Mouse (Mus musculus) left cerebral cortex, adult 8-10 months (tissue): ENCODE results near the gene B3gnt4. TPM values are rescaled to one million over a fixed set of nuclear protein-coding genes. Genes with fewer than 3 reads are reported as not detected.

ENCODE experiments used
- DNase-seq, 2 experiments: peaks; one replicate each; pipeline ENCODE4 v3.0.0; 2022; ENCODE audit warnings: low spot score in 2 of 2
- microRNA-seq, 2 experiments: library from miRNA; unstranded; fragments of <30 nt; microRNA quantifications; one replicate each; pipeline ENCODE4 v1.2.0; 2022
- total RNA-seq, 4 experiments: library from RNA; stranded (reverse); gene quantifications; 2 replicates each; pipeline ENCODE4 v1.2.4; 2022

B3gnt4 gene
- total RNA-seq, 4 experiments from 2014 or later, result 1.1 to 1.6 (median 1.4) TPM

DNA sequence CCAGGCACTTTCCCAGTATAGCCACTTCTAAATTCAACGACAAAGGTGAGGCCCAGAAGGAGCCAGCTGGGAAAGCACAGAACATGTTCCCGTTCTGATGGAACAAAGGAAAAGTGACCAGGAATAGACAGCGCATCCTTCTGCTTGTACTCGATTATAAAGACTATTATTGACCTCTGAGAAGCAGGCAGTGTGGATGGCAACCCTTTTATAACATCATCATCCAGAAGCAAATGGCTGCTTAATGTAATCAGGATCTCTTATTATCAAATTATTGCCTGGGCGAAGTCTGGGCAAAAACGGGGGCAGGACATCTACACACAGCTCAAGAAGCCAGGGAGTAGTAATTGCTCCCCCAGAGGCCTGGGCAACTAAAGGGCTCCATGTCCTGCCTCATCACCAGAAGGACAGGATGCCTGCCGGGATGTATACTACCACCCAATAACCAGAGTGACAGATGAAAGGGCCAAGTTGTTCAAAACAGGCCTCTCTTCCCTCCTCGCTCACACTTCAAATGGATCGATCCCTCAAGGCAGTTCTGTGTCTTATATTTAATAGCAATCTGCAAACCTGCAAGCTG is 15.7 kb downstream of the B3gnt4 start:
- DNase-seq, result peak in 1 of 2 experiments; percentile 3

DNA sequence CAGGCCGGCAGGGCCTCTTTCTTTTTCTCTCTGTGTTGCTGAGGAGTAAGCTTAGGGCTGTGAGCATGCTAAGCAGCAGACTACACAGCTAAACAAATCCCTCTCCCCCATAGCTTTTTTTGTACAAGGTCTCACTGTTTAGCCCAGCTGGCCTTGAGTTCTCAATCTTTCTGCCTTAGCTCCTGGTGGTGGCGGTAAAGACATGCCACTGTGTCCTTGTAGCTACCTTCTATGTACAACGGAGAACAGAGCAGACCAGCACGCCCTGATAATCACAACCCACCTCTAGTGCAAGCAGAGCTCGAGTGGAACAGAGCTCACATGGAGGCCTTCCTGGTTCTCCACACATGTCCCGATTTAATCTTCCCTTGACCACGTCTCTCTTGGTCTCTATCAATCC is 18.4 kb downstream of the B3gnt4 start:
- peak in 1 of 2 experiments; percentile 2 for DNase-seq

DNA sequence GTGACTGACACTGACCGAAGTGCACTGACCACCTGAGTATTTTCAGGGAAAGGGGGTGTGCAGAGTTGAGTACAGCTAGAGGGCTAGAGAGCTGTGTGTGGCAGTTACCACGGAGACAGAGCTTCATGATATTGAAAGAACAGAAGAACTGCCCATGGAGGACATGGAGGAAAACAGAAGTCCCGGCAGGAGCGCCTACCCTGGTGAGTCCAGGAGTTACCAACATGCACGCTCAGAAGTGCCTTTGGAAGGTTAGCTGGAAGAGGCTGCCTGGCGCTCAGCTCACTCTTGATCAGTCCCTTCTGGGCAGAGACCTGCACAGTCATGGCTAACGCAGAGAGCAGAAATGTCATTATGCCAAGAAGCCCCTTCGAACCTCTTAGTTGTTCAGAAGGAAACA is 19.8 kb downstream of the B3gnt4 start:
- DNase-seq, result peak in 1 of 2 experiments; percentile 4

DNA sequence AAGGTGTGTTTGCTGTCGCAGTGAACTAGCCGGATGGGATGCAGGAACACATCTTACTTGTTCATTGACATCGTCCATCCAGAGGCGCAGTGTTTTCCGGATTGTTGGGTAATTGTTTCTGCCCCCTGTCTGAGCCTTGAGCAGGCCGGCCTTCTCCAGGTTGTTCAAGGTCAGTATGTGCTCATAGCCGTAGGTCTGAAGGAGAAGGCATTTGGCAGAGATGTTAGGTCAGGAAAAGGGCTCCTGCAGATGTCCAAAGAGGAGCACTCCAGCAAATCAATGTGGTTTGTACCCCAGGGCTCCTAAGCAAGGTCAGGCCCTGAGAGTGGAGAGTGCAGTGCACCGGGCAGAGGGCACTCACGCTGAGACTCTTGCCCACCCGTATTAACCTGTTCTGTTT is 23.5 kb downstream of the B3gnt4 start:
- DNase-seq, result peak in 1 of 2 experiments; percentile 2

DNA sequence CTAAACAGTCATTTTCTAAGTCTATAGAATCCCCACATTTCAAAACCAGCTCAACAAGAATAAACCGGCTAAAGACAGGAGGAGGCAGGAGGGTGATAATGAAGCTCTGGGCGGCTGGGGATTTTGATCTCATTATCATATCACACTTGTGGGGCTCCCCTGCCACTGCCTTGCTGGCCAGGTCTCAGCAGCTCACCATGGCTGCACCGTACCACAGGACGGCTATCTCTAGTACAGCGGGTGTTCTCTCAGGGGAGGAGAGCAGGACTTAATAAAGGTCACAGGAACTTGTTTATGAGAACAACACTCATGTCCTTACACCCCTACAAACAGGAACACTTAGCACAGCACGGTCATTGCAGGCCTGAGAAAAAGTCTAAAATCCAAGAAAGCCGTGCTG is 45.4 kb downstream of the B3gnt4 start:
- DNase-seq, result peak in 1 of 2 experiments; percentile 1

DNA sequence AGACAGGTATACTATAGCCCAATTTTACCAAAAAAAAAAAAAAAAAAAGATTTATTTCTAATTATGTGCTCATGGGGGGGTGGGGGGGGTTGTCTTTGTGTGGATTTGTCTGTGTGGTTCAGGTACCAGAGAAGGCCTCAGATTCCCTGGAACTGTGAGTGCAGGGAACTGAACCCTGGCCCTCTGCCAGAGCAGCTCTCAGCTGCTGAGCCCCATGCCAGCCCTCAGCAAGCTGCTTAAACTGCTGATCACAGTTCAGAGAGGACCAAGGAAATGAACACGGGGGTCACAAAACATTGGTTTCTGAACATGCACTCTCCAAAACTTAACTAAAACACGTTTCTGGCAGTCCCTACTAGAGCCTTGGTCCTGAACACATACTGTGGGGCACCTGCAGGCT is 46.2 kb downstream of the B3gnt4 start:
- peak in 1 of 2 experiments; percentile 39 for DNase-seq

DNA sequence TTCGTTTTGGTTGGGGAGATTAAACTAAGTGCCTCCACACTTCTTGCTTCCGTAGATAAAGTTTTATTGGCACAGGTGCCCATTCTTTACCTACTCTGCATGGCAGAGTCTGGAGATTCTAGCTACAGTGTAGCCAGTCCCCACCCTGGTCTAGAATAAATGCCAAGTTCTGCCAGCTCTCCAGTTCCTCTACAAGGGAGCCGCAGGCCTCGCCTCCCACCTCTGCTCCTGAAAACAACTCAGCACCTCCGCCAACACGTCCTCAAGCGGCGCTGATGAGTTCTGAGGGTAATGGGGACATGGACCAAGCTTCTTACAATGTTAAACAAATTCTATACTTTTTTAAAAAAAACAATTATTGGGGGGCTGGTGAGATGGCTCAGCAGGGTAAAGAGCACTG is 49.3 kb downstream of the B3gnt4 start:
- DNase-seq, result peak in 1 of 2 experiments; percentile 25

DNA sequence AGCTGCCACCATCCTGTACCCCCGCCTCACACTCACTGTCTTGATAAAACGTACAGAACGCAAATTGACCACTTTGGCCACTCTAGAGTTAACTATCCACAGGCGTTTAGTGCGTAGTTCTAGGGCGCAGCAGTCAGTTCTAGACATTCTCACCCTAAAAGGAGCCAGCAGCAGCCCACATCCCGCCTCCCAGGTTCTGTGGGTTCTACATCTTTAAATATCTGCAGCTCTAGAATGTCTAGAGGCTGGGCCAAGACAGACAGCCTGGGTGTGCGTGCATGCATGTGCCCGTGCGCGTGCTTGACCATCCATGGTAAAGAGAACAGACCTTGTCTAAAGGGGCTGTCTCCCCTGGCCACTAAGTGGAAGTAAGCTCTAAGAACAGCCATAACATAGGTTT is 50.9 kb downstream of the B3gnt4 start:
- peak in 1 of 2 experiments; percentile 38 for DNase-seq

Small RNAs within 50 kb of the gene (microRNA-seq; reads per million reads assigned to microRNA genes)
- gene Mir7647, result 0.84 to 1.8 reads per million in 2 experiments

Other genes with a start within 250 kb of the B3gnt4 start
- 10 to 100 TPM; 62.3 to 67.1 (median 64.6) TPM for gene Bcl7a, start 166.6 kb upstream of the B3gnt4 start, total RNA-seq
- gene Mlxip, start 115.7 kb upstream of the B3gnt4 start, total RNA-seq, result 10 to 100 TPM; 12.7 to 16.3 (median 14.7) TPM
- gene Lrrc43, start 21.2 kb upstream of the B3gnt4 start, total RNA-seq, result under 1 TPM; 0.17 to 0.53 (median 0.39) TPM
- gene Il31, start 21.0 kb upstream of the B3gnt4 start, total RNA-seq, result not detected
- 10 to 100 TPM; 29.5 to 32.5 (median 31.8) TPM for gene Diablo, start 13.7 kb downstream of the B3gnt4 start, total RNA-seq
- gene Gm49027, start 15.0 kb downstream of the B3gnt4 start, total RNA-seq, result 1 to 10 TPM in 3 of 4 experiments, under 1 TPM in 1; 0.95 to 6.1 (median 5.2) TPM
- 100 to 1,000 TPM in 3 of 4 experiments, 10 to 100 TPM in 1; 91.1 to 105 (median 103) TPM for gene Vps33a, start 62.6 kb downstream of the B3gnt4 start, total RNA-seq
- gene Clip1, start 174.2 kb downstream of the B3gnt4 start, total RNA-seq, result 100 to 1,000 TPM; 113 to 125 (median 122) TPM
- gene Zcchc8, start 210.6 kb downstream of the B3gnt4 start, total RNA-seq, result 10 to 100 TPM; 30.4 to 48.8 (median 44.5) TPM
- 10 to 100 TPM; 66.7 to 90.2 (median 78.9) TPM for gene Rsrc2, start 239.0 kb downstream of the B3gnt4 start, total RNA-seq
- gene Kntc1, start 239.3 kb downstream of the B3gnt4 start, total RNA-seq, result 1 to 10 TPM in 1 of 4 experiments, under 1 TPM in 3; 0.48 to 1.4 (median 0.74) TPM